Mouse (Mus musculus): ENCODE results near the gene Enox1.

Gene Enox1

DNA sequence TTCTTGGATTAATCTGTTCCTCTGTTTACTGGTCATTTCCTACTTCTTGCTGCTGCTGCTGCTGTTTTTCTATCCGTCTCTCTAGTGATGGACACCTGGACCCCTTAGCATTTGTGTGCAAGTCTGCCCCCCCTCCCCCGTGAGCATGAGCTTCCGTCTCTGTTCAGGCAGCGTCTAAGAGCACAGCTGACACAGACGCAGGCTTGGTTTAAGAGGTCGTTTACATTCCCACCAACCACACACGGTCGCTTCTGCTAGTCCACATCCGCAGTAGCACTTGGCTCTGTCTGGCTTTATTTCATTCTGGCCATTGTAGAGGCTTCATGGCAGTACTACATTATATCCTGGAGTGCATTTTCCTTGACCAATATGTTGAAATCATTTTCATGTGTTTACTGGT, 301.7 kb downstream of the Enox1 start:
- no peak for DNase-seq (ENCODE audit: low spot score)

DNA sequence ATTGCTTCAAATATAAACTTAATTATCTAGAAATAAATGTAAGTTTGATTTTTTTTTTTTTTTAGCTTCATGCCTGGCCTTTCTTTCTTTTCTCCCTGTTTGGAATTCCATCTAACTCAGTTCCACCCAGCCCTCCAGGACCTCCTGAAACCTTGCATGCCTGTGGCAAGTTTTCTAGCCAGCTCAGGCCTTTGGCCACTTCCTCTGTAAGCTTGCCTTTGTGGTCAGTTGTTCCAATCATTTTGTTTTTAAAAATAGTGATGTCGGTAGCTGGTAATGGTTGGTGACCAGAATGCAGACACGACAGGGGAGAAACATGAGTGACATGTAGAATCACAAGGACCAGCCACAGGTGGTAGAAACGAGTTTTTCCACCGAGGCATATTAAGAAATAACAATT, 307.4 kb downstream of the Enox1 start:
- no peak for DNase-seq (ENCODE audit: low spot score)

DNA sequence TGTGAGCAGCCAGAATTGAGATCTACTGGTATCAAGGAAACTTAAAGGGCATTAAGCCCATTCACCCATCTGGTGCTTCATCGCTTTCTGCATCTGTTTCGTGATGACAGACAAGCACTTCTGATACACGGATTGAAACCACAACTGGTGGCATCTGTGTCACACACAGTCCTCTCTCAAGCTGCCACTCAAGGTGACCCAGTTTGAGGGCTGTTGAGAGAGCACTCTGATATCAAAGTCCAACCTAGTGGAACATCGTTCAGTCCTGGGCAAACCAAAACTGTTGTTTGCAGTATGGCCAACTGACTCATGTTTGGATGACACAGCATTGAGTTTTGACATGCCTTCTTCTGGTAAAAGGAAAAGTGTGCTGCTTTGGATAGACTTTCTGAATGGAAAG, 308.2 kb downstream of the Enox1 start:
- DNase-seq (ENCODE audit: low spot score): no peak

DNA sequence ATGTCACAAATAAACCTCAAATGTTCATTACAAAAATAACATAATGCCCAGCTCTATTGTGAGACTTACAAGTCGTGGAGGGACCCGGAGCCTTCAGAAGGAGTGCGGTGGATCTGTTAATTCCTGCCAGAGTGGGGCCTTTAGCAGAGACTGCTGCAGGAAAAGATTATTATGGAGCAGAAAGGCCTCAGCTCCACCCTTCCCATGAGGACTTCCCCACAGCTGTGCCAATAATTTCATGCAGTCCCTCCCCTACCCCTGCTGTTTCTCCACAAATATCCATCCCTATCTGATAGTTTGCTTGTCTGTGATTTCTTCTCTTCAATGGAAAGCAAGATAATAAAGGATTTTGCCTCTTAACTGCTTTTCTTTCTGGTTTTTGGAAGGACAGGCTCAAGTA, 314.0 kb downstream of the Enox1 start:
- DNase-seq (ENCODE audit: low spot score): no peak

DNA sequence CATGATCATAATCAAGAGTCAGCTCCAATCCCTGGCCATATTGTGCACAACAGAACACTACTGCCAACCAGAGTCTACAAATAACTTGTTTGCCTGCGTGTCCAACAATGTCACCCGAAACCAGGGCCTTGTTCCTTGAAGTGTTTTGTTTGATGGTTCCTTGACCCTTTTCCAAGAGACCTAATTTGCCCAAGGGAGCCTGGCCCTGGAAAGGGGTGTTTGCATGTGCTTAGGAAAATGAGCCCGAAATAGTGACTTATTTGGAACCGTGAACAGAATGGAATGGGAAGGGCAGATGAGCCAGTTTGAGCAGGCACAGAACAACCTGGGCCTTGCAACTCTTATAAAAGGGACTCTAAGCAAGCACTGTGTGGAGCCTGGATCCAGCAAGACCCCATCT, 316.9 kb downstream of the Enox1 start:
- no peak for DNase-seq (ENCODE audit: low spot score)

DNA sequence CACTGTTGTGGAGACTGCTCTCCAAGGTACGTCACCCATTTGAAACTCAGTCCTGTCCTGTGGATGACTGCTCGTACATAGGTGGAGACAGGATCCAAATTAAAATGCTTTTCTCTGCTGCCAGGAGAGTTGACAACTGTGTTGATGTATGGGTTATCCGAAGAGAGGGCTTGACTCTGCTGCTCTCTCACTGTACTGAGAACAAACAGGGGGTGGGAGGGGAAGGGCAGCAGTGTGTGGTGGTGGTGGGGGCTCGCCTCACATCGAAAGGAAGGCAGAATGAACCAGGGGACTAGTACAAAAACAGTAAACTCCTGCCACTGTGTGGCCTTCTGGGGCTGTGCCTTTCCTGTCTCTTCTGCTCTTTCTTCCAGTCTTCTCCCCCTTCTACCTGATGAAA, 317.5 kb downstream of the Enox1 start:
- DNase-seq (ENCODE audit: low spot score): no peak

DNA sequence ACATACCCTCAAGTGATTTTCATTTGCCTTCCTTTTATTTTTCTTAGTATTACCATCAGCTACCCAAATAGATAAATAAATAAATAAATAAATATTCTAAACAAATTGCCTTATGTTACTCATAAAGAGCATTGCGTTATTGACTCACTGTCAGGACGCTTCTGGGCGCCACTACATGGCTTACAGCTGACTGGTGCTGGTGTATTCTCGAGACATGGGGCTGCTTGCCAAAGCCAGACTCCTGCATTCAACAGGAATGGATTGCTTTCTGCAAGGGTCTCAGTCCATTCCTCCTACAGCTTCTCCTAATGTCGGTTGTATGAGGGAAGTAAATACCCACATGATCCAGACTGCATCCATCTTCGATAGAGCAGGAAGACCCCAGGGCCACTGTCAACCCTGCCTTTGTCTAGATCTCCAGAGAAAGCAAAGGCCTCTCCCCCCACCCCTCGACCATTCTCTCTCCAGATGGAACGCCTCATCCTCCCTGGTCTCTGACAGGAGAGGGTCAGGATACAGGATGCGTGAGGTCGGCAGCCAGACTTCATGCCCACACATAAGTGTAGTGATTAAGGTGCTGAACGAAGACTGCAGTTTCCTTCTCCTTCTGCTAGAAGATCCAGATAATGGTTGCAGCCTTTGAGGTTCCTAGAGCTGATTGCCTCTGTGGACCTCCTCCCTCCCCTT, 318.7 kb downstream of the Enox1 start:
- no peak for DNase-seq (ENCODE audit: low spot score)

DNA sequence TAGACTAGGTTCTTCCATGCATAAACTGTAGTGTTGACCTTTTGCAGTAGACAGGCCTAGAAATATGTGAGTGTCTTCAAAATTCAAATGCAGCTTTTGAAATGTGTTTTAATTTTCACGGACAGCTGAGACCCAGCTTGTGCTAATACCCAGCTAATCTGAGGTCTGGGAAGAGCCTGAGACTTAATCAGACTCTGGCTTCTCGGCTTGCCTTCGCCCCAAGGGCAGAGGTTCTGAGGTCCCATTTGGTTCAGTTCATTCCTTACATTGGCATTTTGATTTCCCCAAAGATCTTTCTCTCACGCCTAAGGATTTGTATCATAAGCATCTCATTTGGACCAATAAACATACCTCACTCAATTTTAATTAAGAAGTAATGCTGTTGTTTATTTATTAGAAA, 321.1 kb downstream of the Enox1 start:
- no peak for DNase-seq (ENCODE audit: low spot score)

DNA sequence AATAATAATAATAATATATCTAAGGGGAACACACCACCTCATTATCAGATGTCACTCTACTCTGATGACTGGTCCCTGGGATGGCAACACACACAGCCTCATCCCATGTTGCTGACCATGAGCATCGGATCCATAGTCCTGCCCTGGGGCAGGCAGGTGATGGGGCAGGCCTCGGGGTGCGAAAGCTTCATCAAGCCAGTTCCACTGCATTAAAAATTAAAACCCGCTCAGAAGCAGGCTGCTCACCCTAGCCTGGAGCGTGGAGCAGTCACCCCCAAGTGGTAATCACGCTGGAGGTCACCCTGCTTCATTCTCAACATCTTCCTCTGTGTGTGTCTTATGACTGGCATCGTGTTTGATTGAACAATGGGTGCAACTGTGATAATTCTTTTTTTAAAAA, 321.6 kb downstream of the Enox1 start:
- no peak for DNase-seq (ENCODE audit: low spot score)

DNA sequence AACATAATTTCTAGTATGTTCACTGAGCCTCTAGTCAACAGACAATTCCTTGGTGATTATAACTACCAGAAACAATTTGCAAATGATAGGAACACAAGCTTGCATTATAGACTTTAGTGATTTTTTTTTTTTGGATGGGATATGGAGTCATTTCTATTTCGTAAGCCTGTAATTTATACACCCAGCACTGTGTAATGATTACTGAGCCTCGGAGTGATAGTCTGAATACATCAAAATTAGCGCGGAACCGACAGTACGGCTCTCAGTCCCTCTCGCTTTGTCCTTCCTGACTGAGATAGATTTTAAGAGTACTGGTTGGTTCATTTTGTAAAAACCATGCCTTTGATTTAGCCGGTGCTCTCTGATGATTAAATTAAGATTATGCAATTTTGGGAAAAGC, 322.1 kb downstream of the Enox1 start:
- no peak for DNase-seq (ENCODE audit: low spot score)

DNA sequence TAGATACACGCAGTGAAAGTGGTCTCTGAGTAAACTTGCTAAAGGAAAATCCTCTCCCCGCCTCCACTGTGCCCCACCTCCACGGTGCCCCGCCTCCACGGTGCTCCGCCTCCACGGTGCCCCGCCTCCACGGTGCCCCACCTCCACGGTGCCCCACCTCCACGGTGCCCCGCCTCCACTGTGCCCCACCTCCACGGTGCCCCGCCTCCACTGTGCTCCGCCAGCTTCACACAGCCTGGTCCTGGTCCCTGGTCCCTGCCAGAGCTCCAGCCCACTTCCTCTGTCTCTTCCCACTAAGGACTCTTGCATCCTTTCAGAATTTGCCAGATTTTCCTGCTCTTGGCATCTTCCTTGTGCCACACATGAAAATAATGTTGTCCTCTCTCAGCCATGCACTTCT, 326.5 kb downstream of the Enox1 start:
- no peak for DNase-seq (ENCODE audit: low spot score)

DNA sequence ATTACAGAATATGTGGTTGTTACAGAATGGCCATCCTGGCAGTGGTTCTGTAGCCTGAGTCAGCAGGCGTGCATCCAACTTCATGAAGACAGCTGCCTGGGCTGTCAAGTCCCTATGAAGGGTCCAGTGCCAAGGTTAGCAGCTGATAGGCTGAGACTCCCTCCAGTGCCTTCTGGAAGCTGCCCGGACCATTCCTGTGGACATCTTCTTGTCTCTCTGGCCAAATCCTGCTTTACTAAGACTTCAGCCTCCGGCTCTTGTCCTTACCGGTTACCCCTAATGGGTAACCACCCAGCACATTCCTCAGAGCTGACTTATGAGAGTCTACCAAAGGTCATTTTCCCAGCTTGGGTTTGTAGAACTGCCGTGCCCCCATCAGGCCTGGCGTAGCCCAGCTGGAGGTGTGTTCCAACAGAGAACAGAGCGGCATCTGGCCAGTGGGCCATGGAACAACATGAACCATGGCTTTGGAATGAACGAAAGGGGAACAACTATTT, 328.4 kb downstream of the Enox1 start:
- DNase-seq (ENCODE audit: low spot score): peak; percentile 27

DNA sequence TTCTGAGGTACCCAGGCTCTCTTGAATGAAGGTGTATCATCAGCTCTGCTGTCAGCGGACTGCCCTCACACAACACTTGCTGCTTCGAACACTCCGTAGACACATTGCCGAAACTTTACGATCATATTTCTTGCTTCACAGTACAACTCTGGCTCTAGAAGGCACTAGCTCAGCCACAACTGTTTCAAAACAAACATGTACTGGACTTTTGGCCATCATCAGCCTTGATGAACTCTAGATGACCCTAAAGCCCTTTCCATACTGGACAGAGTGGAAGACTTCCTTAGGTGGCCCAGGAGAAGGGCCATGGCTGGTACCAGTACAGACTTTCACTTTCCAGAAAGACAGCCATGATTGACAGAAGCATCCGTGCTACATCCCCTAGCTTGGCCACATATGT, 334.1 kb downstream of the Enox1 start:
- no peak for DNase-seq (ENCODE audit: low spot score)

DNA sequence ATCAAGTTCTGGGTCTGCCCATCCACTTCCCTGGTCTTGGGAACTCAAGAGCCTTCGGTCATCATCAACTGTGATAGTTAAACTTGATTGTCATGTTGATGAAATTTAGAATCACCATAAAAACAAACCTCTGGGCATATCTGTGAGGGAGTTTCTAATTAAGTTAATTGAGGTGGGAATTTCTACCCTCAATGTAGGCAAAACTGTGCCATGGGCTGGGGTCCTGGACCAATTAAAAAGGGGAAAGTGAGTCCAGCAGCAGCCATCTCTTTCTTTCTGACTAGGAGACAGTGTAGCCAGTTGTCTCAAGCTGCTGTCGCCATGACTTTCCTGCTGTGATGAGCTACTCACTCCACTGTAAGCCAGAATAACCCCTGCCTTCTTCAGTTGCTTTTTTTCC, 335.2 kb downstream of the Enox1 start:
- no peak for DNase-seq (ENCODE audit: low spot score)

DNA sequence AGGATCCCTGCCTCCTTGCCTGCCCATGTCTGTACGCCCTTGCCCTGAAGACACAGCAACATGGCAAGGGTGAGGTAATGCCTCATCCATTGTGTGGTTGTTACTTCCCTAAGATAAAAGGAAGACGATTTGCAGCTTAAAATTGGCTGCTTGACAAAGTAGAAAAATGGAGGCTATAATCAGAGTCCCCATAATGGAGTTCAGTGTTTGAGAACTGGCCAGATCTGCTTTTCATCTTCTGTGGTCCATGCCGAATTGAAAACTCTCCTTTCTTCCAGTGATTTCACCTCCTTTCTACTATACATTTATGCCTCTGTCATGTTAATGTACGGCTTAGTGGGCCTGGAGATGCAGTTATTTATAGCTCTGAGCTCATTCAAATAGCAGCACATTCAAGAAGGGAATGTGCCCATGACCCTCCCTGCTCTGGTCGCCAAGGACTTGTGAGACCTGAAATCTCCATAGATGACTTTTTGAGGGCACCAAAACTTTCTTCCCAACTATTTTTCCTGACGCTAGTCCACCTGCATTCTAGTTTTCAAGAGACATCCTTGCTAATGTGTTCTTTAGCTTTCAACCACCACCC, 343.5 kb downstream of the Enox1 start:
- no peak for DNase-seq (ENCODE audit: low spot score)

DNA sequence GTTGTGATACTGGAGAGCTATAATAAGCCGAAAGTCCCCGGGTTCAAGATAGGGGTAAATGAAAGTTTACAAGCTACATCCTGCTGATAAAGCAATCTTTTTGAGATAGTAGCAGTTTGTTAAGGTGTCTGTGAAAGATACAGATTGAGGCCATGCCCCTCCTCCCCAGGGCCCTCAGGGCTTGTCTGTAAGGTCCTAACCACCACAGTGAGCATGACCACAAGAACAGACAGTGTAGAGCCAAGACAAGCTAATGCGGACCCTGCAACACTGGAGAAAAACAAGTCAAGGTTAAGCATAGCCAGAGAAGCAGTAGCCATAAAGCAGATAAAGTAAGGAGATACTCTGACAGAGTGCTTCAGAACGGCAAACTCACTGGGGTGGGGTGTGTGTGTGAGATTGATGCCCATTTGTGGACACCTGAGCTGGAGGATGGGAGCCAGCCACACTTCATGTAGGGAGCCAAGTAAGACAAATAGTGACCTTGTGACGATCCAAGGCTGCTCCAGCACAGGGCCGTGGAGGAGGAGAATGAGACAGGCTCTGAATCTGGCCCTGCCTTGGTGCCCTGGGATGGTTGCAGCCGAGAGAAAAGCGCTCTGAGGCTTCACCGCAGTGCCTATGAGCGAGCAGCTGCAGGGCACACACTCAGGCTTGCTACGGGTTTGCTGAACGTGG, 348.0 kb downstream of the Enox1 start:
- no peak for DNase-seq (ENCODE audit: low spot score)

DNA sequence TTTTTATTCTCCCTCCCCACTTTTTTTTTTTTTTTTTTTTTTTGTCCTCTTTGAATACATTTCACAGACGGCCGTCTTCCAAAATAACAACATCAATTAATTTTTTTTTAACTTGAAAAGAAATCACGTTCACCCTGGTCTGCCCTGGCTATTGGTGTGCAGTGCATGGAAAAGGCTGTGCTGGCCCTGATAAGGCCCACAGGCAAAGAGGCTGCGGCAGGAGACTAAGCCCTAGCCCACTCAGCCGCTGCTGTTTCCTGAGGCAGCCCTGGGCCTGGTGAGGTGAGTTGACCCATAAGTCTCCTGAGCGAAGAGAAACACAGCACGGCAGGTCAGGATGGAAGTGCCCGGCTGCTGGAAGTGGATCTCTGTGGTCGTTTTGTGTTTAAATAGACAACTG, 349.8 kb downstream of the Enox1 start:
- DNase-seq (ENCODE audit: low spot score): no peak

DNA sequence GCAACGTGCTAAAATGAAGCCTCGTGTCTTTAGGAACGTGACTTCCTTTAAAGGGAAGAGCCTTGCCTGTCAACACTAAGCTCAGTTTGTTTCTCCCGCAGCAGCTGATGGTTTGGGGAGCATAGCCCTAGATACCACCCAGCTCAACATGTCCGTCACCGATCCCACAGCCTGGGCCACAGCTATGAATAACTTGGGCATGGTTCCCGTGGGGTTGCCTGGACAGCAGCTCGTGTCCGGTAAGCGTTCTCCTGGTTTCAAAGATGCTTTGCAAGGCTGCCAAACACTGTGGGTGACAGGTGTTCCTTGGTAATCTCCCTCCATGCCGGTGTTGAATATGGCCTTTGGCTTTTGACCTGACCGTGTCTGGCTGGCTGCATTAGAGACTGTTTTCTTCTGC, 351.5 kb downstream of the Enox1 start:
- DNase-seq (ENCODE audit: low spot score): no peak

DNA sequence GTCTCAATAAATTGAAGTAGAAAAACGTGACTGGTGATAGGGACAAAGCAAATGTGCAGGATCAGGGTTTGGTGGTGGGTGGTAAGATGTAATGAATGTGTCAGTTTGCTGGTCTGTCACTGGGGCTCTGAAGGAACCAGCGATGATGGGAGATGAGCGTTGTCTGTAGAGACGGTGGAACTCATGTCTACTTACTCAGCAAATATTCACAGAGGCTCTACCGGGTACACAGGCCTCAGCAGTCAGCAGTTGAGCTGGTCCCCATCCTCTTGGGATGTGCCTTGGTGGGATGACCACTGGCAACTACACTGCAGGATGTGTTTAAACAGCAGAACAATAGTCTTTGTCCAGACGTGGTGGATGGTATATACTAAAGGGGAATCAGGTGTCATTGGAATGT, 352.5 kb downstream of the Enox1 start:
- no peak for DNase-seq (ENCODE audit: low spot score)

DNA sequence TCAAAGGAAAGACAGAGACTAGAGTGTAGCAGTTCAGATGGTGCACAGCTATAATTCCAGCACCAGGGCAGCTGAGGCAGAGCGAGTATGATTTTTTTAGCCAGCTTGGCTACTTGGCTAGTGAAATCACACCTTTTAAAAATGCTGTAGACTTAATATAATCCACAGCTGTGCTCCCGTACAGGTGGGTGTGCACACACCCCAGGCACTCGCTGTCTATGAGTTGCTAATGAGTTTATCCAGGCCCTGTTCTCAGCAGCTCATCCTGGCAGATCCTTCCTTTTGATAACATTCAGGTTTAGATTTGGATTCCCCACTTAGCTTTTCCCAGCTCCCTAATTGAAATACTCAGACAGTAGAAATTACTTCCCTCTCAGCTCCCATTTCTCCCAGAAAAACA, 353.4 kb downstream of the Enox1 start:
- DNase-seq (ENCODE audit: low spot score): no peak

DNA sequence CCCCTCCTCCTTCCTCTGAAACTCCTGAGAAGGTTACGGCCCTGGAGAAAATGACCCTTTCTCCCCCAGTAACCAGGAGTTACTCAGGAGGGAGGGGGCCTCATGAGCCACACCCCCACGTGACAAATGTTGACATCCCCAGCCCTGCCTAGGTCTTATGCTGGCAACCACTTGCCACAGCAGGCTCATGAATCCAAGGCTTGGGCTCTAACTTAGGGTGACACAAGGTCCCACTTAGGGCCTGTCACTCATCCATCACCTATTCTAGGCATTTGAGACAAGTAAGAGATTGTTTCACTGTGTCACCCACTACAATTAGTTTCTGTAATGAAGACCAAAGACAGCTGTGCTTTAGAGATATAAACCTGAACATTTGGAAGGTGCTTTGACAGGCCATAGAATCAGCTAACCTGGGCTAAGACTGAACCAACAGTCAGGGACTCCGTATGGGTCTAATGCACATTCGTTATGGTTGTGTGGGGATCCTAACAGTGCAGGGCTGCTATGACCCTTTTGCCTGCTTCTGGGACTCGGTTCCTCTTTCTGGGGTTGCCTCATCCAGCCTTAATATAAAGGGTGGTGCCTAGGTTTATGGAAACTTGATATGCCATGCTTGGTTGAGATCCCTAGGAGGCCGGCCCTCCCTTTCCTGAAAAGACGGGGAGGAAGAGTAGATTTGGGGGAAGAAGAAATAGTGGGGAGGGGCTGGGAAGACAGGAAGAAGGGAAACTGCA, 354.7 kb downstream of the Enox1 start:
- DNase-seq (ENCODE audit: low spot score): no peak

DNA sequence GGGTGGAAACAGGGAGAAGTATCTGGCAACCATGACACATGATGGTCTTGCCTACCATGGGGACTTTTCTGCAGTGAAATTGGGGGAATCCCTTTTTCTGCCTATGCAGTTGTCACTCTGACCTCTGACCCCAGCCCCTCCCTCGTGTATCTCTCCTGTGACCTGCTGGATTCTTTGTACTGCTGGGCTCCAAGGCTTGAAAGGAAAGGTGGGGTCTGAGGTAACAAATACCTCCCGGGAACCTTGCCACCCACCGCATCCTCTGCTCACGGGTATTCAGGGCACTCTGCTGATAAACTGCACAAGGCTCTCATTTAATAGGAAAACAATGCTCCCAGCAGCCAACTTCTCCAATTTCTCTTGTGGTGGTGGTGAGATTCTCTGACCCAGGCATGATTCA, 361.5 kb downstream of the Enox1 start:
- DNase-seq (ENCODE audit: low spot score): no peak

Data from testis, postnatal 14 days (tissue).